Mouse (Mus musculus) heart, postnatal 0 days (tissue): Measurements from ENCODE around the gene Irgm2.

ENCODE experiments used
- CTCF ChIP-seq: IDR thresholded peaks from 2 replicates; pipeline ENCODE4 v1.5.1; 2016; ENCODE audit warnings: antibody characterized with exemption, control low read depth, low read depth
- EP300 ChIP-seq: IDR thresholded peaks from 2 replicates; pipeline ENCODE4 v1.6.1; 2016; ENCODE audit warnings: antibody characterized with exemption, low read depth

DNA sequence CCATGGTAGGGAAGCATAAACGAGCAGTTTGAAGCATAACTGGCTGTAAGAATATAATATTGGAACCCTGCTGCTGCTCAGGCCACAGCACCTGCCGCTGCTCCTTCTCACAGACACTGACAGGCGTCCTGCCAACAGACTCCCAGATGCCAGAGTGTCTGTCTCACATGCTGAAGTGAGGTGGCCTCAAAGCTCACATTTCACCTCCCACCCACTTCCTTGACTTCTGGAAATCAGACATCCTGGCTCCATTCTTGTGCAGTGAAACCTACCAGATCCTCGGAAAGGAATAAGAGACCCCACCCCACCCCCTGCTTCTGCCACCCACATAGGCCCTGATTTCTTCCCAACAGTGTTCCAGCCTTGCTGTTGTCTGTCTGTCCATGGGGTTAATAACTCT, 24.3 kb downstream of the Irgm2 start:
- TF ChIP-seq CTCF = no peak
- TF ChIP-seq EP300 = no peak
